In the genomic region with DNA sequence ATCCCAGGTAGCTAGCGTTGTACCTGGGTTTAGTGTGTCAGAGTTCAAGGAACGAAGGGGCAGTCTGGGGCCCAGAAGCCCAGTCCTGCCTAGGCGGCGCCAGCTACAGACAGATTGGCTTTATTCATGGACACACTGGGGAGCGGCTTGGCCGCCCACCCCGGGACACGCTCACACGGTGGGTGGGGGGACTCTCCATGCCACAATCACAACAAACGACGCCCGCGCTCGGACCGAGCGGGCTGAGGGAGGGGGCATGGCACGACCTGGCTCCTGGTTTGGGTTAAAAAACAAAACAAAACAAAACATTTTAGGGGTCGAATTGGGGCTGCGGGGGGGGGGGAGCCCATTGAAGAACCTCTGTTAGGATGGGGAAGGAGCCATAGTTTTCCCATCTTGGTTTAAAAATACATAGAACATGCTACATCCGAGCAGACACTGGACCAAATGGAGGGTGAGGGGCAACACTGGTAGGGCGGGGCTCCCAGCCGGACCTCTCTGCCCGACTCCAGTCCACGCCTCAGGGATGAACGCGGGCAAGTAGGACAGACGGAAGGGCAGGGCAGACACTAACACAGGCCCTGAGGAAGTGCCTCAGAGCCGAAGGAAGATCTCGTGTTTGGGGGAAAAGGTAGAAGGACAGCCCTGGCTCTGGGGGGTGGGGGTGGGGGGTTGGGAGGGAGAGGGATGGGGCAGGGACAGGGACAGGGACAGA, we compare ENCODE assay signal across 10 mouse cellular contexts. TPM values are rescaled to one million over a fixed set of nuclear protein-coding genes. Genes with fewer than 3 reads are reported as not detected.
DNase-seq lines count a peak whose midpoint lies in the region; ATAC-seq lines count a peak whose summit lies in the region.
"Had no signal": no experiment of that assay in that cellular context is flagged by ENCODE, and none has a peak within 500 bp of the region (broad histone marks: within the 10 kb centered on the region; RNA-seq: fewer than 3 reads in every experiment).

No protein-coding gene starts in this region.

- H3K27ac ChIP-seq in limb, embryonic 12.5 days, result no peak overlapping the region

- ATAC-seq in cerebellum, adult (ENCODE audit: insufficient number of reproducible peaks, low FRiP score, low TSS enrichment), result no peak
- no peak for ATAC-seq in megakaryocyte, adult 5-6 weeks (ENCODE audit: poor library complexity, severe bottlenecking)
- ATAC-seq in limb, embryonic 12.5 days (ENCODE audit: insufficient number of reproducible peaks, insufficient read depth, low FRiP score, low TSS enrichment, low read depth), result no peak; the same call in 1 of the 2 replicates
- no peak for ATAC-seq in erythroblast, adult 5-6 weeks (replicated peaks; ENCODE audit: low FRiP score, poor library complexity, severe bottlenecking)

- H3K9ac ChIP-seq in limb, embryonic 12.5 days (replicated peaks), result no peak overlapping the region

- peak overlapping the region; percentile 65 for H3K4me2 ChIP-seq in limb, embryonic 12.5 days

- H3K9me3 ChIP-seq in megakaryocyte, embryonic 14.5 days, result no peaks in the 10 kb centered on the region
- H3K9me3 ChIP-seq in limb, embryonic 12.5 days, result no peaks in the 10 kb centered on the region

- H3K4me1 ChIP-seq in megakaryocyte, embryonic 14.5 days, result peaks cover 11% of the 10 kb centered on the region
- peaks cover 32% of the 10 kb centered on the region for H3K4me1 ChIP-seq in limb, embryonic 12.5 days (replicated peaks)

- peak overlapping the region; percentile 87 for H3K4me3 ChIP-seq in megakaryocyte, embryonic 14.5 days (replicated peaks)
- 0 out of 2 replicates have a peak overlapping the region, but pooled peaks have one; percentile 39 for H3K4me3 ChIP-seq in limb, embryonic 12.5 days (replicated peaks)

- H3K36me3 ChIP-seq in megakaryocyte, embryonic 14.5 days (replicated peaks; ENCODE audit: low read length), result no peaks in the 10 kb centered on the region
- no peaks in the 10 kb centered on the region for H3K36me3 ChIP-seq in limb, embryonic 12.5 days

- peaks cover 85% of the 10 kb centered on the region for H3K27me3 ChIP-seq in megakaryocyte, embryonic 14.5 days (replicated peaks)
- peaks cover 90% of the 10 kb centered on the region for H3K27me3 ChIP-seq in limb, embryonic 12.5 days

- WGBS in limb, embryonic 12.5 days, result 2% methylated on average over 29 of the region's 29 CpGs

- DNase-seq in cerebellum, adult 11 months, result peak; percentile 58
- peak; percentile 45 for DNase-seq in retina, postnatal 1 day
- no peak for DNase-seq in yolk sac, embryonic 10.5 days (ENCODE audit: low spot score)

RNA-seq across cellular contexts. Expression of gene Sncb, which starts 7.5 kb away (rescaled TPM):
- 0.62 TPM in 1 of 2 replicates, not detected in the other for polyA plus RNA-seq in megakaryocyte, embryonic 14.5 days (2012; ENCODE audit: insufficient read depth, low replicate concordance)
- total RNA-seq in megakaryocyte, adult 5-6 weeks (2015), result not detected in 2 replicates
- not detected in 2 replicates for total RNA-seq in megakaryocyte, adult 5-6 weeks (2017)
- polyA plus RNA-seq in limb, embryonic 12.5 days (2016; fragmentation: Nextera tagmentation; extraction: Ambion mirVana), result not detected in 2 replicates
- not detected in 2 replicates for total RNA-seq in erythroblast, adult 5-6 weeks (2015; ENCODE audit: low replicate concordance)
- total RNA-seq in erythroblast, adult 5-6 weeks (2017; ENCODE audit: low replicate concordance), result not detected in 2 replicates
- total RNA-seq: neutrophil, adult 5-6 weeks had no signal

RNA-seq across cellular contexts. Expression of gene Gprin1, which starts 9.2 kb away (rescaled TPM):
- not detected in 2 replicates for polyA plus RNA-seq in megakaryocyte, embryonic 14.5 days (2012; ENCODE audit: insufficient read depth, low replicate concordance)
- not detected in 2 replicates for total RNA-seq in megakaryocyte, adult 5-6 weeks (2015)
- total RNA-seq in megakaryocyte, adult 5-6 weeks (2017), result not detected in 2 replicates
- polyA plus RNA-seq in limb, embryonic 12.5 days (2016; fragmentation: Nextera tagmentation; extraction: Ambion mirVana), result 0.45 and 0.51 TPM in 2 replicates
- not detected in 2 replicates for total RNA-seq in erythroblast, adult 5-6 weeks (2015; ENCODE audit: low replicate concordance)
- total RNA-seq in erythroblast, adult 5-6 weeks (2017; ENCODE audit: low replicate concordance), result not detected in 2 replicates
- total RNA-seq: neutrophil, adult 5-6 weeks had no signal

RNA-seq across cellular contexts. Expression of gene Eif4e1b, which starts 24.9 kb away (rescaled TPM):
- not detected in 2 replicates for polyA plus RNA-seq in megakaryocyte, embryonic 14.5 days (2012; ENCODE audit: insufficient read depth, low replicate concordance)
- not detected in 2 replicates for total RNA-seq in megakaryocyte, adult 5-6 weeks (2015)
- total RNA-seq in megakaryocyte, adult 5-6 weeks (2017), result not detected in 2 replicates
- not detected in 2 replicates for polyA plus RNA-seq in limb, embryonic 12.5 days (2016; fragmentation: Nextera tagmentation; extraction: Ambion mirVana)
- not detected in 2 replicates for total RNA-seq in erythroblast, adult 5-6 weeks (2015; ENCODE audit: low replicate concordance)
- total RNA-seq in erythroblast, adult 5-6 weeks (2017; ENCODE audit: low replicate concordance), result not detected in 2 replicates
- total RNA-seq: adrenal gland, postnatal 4 days; neutrophil, adult 5-6 weeks had no signal

RNA-seq across cellular contexts. Expression of gene Tspan17, which starts 30.3 kb away (rescaled TPM):
- 4.5 and 8.0 TPM in 2 replicates for polyA plus RNA-seq in megakaryocyte, embryonic 14.5 days (2012; ENCODE audit: insufficient read depth, low replicate concordance)
- total RNA-seq in megakaryocyte, adult 5-6 weeks (2015), result 6.7 and 14.2 TPM in 2 replicates
- 9.6 and 10.1 TPM in 2 replicates for total RNA-seq in megakaryocyte, adult 5-6 weeks (2017)
- 3.8 and 4.1 TPM in 2 replicates for polyA plus RNA-seq in limb, embryonic 12.5 days (2016; fragmentation: Nextera tagmentation; extraction: Ambion mirVana)
- total RNA-seq in erythroblast, adult 5-6 weeks (2015; ENCODE audit: low replicate concordance), result 2.5 TPM in 1 of 2 replicates, not detected in the other
- total RNA-seq in erythroblast, adult 5-6 weeks (2017; ENCODE audit: low replicate concordance), result 1.0 TPM in 1 of 2 replicates, not detected in the other

RNA-seq across cellular contexts. Expression of gene Cdhr2, which starts 57.7 kb away (rescaled TPM):
- not detected in 2 replicates for polyA plus RNA-seq in megakaryocyte, embryonic 14.5 days (2012; ENCODE audit: insufficient read depth, low replicate concordance)
- not detected in 2 replicates for total RNA-seq in megakaryocyte, adult 5-6 weeks (2015)
- total RNA-seq in megakaryocyte, adult 5-6 weeks (2017), result not detected in 2 replicates
- 0.05 and 0.08 TPM in 2 replicates for polyA plus RNA-seq in limb, embryonic 12.5 days (2016; fragmentation: Nextera tagmentation; extraction: Ambion mirVana)
- total RNA-seq in erythroblast, adult 5-6 weeks (2015; ENCODE audit: low replicate concordance), result not detected in 2 replicates
- total RNA-seq in erythroblast, adult 5-6 weeks (2017; ENCODE audit: low replicate concordance), result not detected in 2 replicates
- total RNA-seq: neutrophil, adult 5-6 weeks had no signal
